Mouse (Mus musculus): ENCODE data around the gene Krtap17-1.

Krtap17-1 gene

GRCm38 (mm10) chr11:99965961-99966360 is 27.8 kb downstream of the Krtap17-1 start:
- no peak for DNase-seq (ENCODE audit: low spot score in 2 of 2)

GRCm38 (mm10) chr11:99964213-99964612 is 29.6 kb downstream of the Krtap17-1 start:
- DNase-seq (ENCODE audit: low spot score in 2 of 2) = no peak

- DNase-seq (ENCODE audit: low spot score in 2 of 2) = no peak
These were observed 45.6 kb downstream of the Krtap17-1 start, which contains the start of gene Krtap9-5 for GRCm38 (mm10) chr11:99948175-99948574. Gene Krtap9-5 (plus strand): TSS chr11:99948475.
